Mouse (Mus musculus) lung, postnatal 0 days (tissue): ENCODE data around the gene Taco1. TPM values are rescaled to one million over a fixed set of nuclear protein-coding genes. Genes with fewer than 3 reads are reported as not detected.

Experiments used
- ATAC-seq: fragments of 200-750 bp; cut with Nextera tagmentation; 2 replicates; pipeline ENCODE4 v1.8.0; 2017; ENCODE audit warnings: moderate library complexity
- DNase-seq: peaks from one replicate; pipeline ENCODE4 v3.0.0-alpha.2; 2016; ENCODE audit warnings: low spot score
- H3K27ac ChIP-seq: fragments of 300-500 bp; sonication (generic); 2 replicates; pipeline ENCODE4 v1.5.1; 2014; ENCODE audit warnings: antibody characterized with exemption, mild to moderate bottlenecking, low read length, mixed read lengths
- H3K27me3 ChIP-seq: fragments of 300-500 bp; sonication (generic); replicated peaks from 2 replicates; pipeline ENCODE4 v1.6.1; 2014; ENCODE audit warnings: low read length, mixed read lengths; ENCODE audit not compliant: insufficient read depth
- H3K36me3 ChIP-seq: fragments of 300-500 bp; sonication (generic); 2 replicates; pipeline ENCODE4 v1.6.1; 2014; ENCODE audit warnings: low read length, mixed read lengths; ENCODE audit not compliant: insufficient read depth
- H3K4me1 ChIP-seq: fragments of 300-500 bp; sonication (generic); 2 replicates; pipeline ENCODE4 v1.6.1; 2014; ENCODE audit warnings: antibody characterized with exemption, low read depth, low read length, mixed read lengths; ENCODE audit not compliant: insufficient read depth
- H3K4me2 ChIP-seq: fragments of 300-500 bp; sonication (generic); replicated peaks from 2 replicates; pipeline ENCODE4 v1.6.1; 2014; ENCODE audit warnings: low read depth, mild to moderate bottlenecking, low read length, moderate library complexity, mixed read lengths
- H3K4me3 ChIP-seq: fragments of 300-500 bp; sonication (generic); 2 replicates; pipeline ENCODE4 v1.5.1; 2014; ENCODE audit warnings: low read depth, low read length
- H3K9ac ChIP-seq: fragments of 300-500 bp; sonication (generic); replicated peaks from 2 replicates; pipeline ENCODE4 v1.6.1; 2014; ENCODE audit warnings: low read depth, mild to moderate bottlenecking
- H3K9me3 ChIP-seq: fragments of 300-500 bp; sonication (generic); 2 replicates; pipeline ENCODE4 v1.6.1; 2016; ENCODE audit warnings: low read length, mixed read lengths
- CTCF ChIP-seq: IDR thresholded peaks from 2 replicates; pipeline ENCODE4 v1.5.1; 2016; ENCODE audit warnings: antibody characterized with exemption, mild to moderate bottlenecking
- EP300 ChIP-seq: IDR thresholded peaks from 2 replicates; pipeline ENCODE4 v1.6.1; 2016; ENCODE audit warnings: antibody characterized with exemption, mild to moderate bottlenecking, control low read depth
- WGBS: fragments of 180-500 bp; shearing (Covaris S2); extraction: QIAGEN DNeasy Blood & Tissue Kit; methylation state at CpG from one replicate; pipeline ENCODE4 v1.1.7; 2014; 5-methylcytosine and 5-hydroxymethylcytosine counted together
- polyA plus RNA-seq: library from polyadenylated mRNA; unstranded; fragments of >200 nt; fragmentation: Nextera tagmentation; extraction: Ambion mirVana; gene quantifications from 2 replicates; pipeline ENCODE4 v1.2.1, GENCODE M21; 2015

Gene Taco1
- polyA plus RNA-seq, 1 experiment from 2014 or later: 5.7 TPM

GRCm38 (mm10) chr11:106073774-106074173, 7.9 kb downstream of the Taco1 start:
- Histone ChIP-seq H3K4me3 (no peak overlapping the region), H3K27me3 (no peaks in the 10 kb centered on the region), H3K27ac (no peak overlapping the region), H3K9ac (no peak overlapping the region), H3K4me1 (no peaks in the 10 kb centered on the region), H3K9me3 (no peaks in the 10 kb centered on the region), H3K36me3 (0 out of 2 replicates have a peak, but pooled peaks cover 4% of the 10 kb centered on the region), H3K4me2 (no peak overlapping the region)
- TF ChIP-seq EP300 (no peak), CTCF (no peak)
- DNase-seq (no peak), ATAC-seq (no peak)
- WGBS: 81% methylated on average over 3 of the region's 3 CpGs

GRCm38 (mm10) chr11:106076321-106076720, 10.5 kb downstream of the Taco1 start:
- no peak overlapping the region for H3K4me3 ChIP-seq
- peak; percentile 91 for DNase-seq
- H3K27me3 ChIP-seq: no peaks in the 10 kb centered on the region
- no peaks in the 10 kb centered on the region for H3K9me3 ChIP-seq
- H3K4me2 ChIP-seq: no peak overlapping the region
- no peaks in the 10 kb centered on the region for H3K4me1 ChIP-seq
- no peak overlapping the region for H3K27ac ChIP-seq
- peak; percentile 65; the same call in 1 of the 2 replicates for ATAC-seq
- no peak overlapping the region for H3K9ac ChIP-seq
- H3K36me3 ChIP-seq: 0 out of 2 replicates have a peak, but pooled peaks cover 4% of the 10 kb centered on the region
- TF ChIP-seq CTCF (peak; percentile 89), EP300 (no peak)
- WGBS: under 1% methylated on average over 4 of the region's 4 CpGs

DNA sequence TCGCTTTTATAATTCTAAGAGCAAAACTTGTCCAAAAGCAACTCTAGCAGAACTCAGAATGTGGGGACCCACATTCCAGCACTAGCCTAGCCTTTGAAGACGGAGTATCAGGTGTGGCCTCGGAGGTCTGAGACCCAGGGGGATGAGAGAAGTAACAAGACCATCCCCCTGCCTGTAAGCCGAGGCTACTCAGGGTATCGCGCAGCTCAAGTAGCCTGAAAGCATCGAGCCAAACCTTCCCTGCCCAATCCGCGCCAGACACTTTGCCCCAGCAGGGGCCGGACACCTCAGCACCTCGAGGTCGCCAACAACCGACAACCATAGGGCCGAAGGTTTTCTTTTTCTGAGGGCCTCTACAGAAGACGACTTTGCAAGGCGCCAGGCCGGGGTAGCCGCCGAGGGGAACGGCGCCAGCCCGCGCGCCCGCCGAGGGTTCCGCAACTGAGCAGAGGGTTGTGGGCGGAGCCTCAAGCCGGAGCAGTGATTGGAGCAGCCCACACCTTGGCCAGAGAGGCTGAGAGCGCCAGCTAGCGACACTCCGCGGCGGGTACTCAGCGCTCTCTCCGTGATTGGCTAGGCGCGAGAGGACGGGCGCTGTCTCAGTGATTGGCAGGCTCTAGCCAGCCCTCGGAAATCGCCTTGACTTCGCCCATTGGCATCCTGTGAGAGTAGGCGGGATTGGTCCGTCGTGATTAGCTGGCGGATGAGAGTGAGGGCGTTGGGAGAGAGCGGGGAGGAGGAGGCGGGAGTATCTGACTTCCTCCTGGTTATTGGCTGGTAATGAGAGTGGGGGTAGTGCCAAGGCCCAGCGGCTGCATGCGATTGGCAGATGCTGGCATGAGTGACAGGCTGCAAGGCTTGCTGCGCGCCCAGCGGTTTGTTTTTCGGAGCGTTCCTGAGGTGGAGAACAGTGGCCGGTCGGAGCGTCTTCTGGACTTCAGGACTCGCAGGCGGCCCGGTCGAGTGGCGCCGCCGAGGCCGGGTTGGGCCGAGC, 18.1 kb downstream of the Taco1 start, which contains the start of gene Map3k3:
Gene Map3k3 (plus strand): TSS at position 906 of the 994 bp plus-strand sequence.
- peak; percentile 74 for TF ChIP-seq CTCF
- TF ChIP-seq EP300: 0 out of 2 replicates have a peak, but pooled peaks have one; percentile 14
- Histone ChIP-seq H3K36me3 (no peaks in the 10 kb centered on the region), H3K4me2 (peak within 1 kb of the TSS; percentile 77), H3K4me1 (peaks cover 8% of the 10 kb centered on the region; the same call in 1 of the 2 replicates), H3K27me3 (no peaks in the 10 kb centered on the region), H3K27ac (peak within 1 kb of the TSS; percentile 99), H3K9me3 (no peaks in the 10 kb centered on the region), H3K4me3 (peak within 1 kb of the TSS; percentile 97), H3K9ac (peak within 1 kb of the TSS; percentile 96)
- WGBS: under 1% methylated on average over 69 of the region's 69 CpGs
- peak; percentile 100 for DNase-seq
- ATAC-seq: peak; percentile 97

DNA sequence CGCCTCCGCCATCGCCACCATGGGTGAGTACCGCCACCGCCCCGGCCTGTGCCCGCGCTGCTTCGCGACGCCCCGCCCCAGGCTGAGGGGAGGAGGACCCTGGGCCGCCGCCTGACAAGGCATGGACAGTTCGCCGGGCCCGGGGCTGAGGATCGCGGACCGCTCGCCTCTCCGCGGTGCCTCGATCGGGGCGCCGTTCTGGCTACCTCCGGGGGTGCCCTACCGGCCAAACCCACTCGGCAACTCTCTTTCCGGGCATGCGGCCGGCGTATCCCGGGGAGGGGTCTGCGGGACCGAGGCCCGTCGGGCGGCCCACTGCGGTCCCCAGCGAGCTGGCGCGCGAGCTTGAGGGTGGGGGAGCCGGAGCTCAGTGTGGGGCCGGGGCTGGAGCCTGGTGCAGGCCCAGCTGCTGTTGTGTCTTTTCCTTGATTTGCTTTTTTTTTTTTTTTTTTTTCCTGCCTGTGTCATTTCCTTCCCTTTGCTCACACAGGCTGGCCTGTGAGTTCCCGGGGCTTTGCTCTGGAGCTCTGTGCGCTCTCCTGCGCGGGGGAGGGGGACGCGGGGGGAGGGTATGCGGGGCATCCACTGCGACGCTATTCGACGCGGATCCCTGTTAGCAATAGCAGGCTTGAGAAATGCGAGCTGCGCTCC, 19.2 kb downstream of the Taco1 start:
- Histone ChIP-seq H3K36me3 (no peaks in the 10 kb centered on the region), H3K4me1 (peaks cover 9% of the 10 kb centered on the region; the same call in 1 of the 2 replicates), H3K27me3 (no peaks in the 10 kb centered on the region), H3K9me3 (no peaks in the 10 kb centered on the region), H3K4me3 (peak overlapping the region; percentile 97), H3K9ac (peak overlapping the region; percentile 96), H3K4me2 (peak overlapping the region; percentile 55), H3K27ac (peak overlapping the region; percentile 99)
- peak; percentile 86 for DNase-seq
- 0 out of 2 replicates have a peak, but pooled peaks have one; percentile 15 for TF ChIP-seq EP300
- no peak; the same call in 1 of the 2 replicates for TF ChIP-seq CTCF
- peak; percentile 66 for ATAC-seq
- under 1% methylated on average over 59 of the region's 61 CpGs for WGBS

- TF ChIP-seq CTCF (no peak), EP300 (peak; percentile 27; the same call in 1 of the 2 replicates)
- H3K9me3 ChIP-seq: no peaks in the 10 kb centered on the region
- H3K4me3 ChIP-seq: no peak overlapping the region
- no peaks in the 10 kb centered on the region for H3K4me1 ChIP-seq
- WGBS: 59% methylated on average over 1 of the region's 1 CpGs
- no peaks in the 10 kb centered on the region for H3K36me3 ChIP-seq
- 0 out of 2 replicates have a peak overlapping the region, but pooled peaks have one; percentile 14 for H3K4me2 ChIP-seq
- no peaks in the 10 kb centered on the region for H3K27me3 ChIP-seq
- DNase-seq: peak; percentile 38
- peak overlapping the region; percentile 55 for H3K27ac ChIP-seq
- ATAC-seq: peak; percentile 63
- no peak overlapping the region for H3K9ac ChIP-seq
Observed at GRCm38 (mm10) chr11:106098223-106098622, 32.4 kb downstream of the Taco1 start.

GRCm38 (mm10) chr11:106102866-106103265, 37.0 kb downstream of the Taco1 start:
- Histone ChIP-seq H3K9me3 (no peaks in the 10 kb centered on the region), H3K4me2 (no peak overlapping the region), H3K9ac (no peak overlapping the region), H3K27me3 (no peaks in the 10 kb centered on the region), H3K36me3 (no peaks in the 10 kb centered on the region), H3K4me3 (no peak overlapping the region), H3K4me1 (no peaks in the 10 kb centered on the region), H3K27ac (no peak overlapping the region)
- no peak for TF ChIP-seq EP300
- no peak for TF ChIP-seq CTCF
- no peak for DNase-seq
- 76% methylated on average over 3 of the region's 3 CpGs for WGBS
- ATAC-seq: no peak
